Mouse (Mus musculus) naive thymus-derived CD4-positive, alpha-beta T cell, adult 2 months (primary cell): ENCODE data around the gene Tstd2.

Experiments used
- DNase-seq: peaks from one replicate; pipeline ENCODE4 v3.0.0-alpha.2; 2011; ENCODE audit warnings: low read depth

Tstd2 gene

DNA sequence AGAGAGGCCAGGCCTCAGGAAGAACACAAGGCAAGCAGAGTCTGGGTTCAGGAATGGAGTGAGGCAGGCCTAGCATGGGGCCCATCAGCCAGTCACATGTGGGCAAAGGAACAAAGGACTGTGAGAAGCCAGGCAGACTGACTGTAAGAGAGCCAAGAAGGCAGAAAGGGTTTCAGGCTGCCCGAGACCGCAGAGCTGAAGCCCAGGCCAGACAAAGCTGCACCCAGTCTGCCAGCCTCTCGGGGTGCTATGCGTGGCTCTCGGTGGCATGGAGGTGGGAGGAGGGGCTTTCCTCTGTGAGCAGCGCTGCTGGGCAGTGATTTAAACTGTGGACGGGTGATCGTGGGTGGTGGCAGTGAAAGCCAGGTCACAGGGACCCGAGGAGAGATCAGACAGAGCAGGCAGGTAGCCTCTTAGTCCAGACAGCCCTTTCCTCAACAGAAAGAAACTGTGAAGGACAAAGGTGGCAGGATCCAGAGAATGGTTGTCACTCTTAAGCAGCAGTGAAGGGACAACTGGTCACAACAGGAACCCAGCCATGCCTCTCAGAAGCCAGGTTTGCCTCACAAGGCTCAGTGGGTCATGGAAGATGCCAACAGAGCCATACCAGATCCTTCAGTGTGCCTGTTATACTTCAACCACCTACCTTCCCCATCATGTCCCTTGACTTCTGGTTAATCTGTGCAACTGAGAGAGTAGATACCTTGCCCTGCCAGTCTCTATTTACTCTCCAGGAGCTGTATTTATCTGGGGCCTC lies 53.9 kb downstream of the Tstd2 start:
- DNase-seq = no peak

DNA sequence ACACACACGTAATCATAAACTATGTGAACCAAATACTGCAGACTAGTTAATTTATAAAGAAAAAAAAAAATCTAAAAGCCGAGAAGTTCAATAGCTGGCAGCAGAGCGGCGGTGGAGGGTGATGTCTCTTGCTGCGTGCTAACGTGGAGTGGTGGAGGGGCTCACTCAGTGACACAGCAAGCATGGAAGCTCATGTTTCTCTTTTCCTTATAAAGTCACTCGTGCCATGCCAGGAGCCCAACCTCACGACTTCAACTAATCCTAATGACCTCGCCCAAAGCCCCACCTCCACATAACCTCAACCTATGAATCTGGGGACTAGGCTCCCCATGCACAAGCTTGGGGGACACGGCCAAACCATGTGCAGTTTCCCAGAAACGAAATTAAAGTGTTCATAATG lies 55.9 kb downstream of the Tstd2 start:
- DNase-seq = no peak

DNA sequence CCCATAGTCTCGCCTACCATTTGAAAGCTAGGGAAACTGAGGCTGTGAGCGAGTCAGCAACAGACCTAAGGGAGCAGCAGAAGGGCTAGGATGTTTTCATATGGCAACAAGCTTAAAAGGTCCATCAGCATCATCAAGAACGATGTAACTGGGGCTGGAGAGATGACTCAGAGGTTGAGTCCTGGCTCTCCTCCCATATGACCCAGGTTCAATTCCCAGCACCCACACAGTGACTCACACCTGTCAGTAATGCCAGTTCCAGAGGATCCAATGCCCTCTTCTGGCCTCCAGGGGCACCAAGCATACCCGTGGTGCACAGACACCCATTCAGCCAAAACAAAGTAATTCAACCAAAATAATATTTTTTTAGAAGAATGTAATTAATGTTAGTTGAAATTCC lies 58.2 kb downstream of the Tstd2 start:
- DNase-seq = no peak

DNA sequence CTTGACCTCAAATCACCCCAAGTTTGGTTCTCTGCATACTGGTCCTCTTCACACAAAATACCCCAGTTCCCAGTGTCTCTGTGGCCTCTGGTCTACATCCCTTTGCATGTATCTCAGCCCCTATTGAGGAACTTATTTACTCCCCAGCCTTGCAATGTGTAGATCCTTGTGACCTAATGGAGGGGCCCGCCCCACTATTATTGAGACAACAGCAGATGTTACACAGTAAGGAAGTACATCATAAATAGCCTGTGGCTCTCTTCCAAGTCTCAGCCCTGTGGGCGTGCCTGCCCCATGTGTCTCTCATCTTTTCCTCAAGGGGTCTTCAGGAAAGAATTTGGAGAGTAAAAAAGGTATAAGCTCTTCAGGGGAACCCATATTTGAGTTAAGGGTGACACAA lies 61.6 kb downstream of the Tstd2 start:
- DNase-seq = no peak

DNA sequence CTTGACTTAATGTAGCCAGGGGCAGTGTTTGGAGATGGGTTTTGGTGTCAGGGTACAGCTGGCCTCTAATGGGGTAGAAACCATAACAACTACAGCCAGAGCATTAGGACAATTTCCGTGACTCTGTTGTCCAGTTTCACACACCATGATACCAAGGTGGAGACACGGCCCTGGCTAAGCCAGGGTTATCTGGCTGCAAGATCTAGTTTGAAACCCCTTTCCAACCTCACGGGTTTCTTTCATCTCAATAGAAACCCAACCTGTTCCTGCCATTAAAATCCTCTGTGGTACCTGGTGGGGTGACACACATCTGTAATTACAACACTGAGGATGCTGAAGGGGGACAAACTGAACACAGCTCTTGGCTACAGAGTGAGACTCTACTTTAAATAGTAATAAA lies 62.8 kb downstream of the Tstd2 start:
- DNase-seq = no peak

DNA sequence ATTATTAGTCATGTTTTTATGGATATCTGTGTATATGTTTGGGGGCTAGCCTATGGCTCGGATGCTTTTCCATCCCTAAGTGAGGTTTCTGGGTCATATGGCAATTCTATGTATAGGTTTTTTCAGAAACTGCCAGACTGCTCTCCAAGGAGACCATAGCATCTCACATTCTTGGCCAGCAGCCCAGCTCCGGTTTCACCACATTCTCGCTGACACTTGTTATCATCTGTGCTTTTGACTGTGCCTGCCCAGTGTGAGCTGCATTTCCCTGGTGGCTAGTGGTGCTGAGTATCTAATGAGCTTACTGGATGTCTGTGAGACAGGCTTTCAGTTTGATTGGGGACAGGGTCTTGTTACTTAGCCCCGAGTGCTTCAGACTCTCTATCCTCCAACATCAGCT lies 64.8 kb downstream of the Tstd2 start:
- DNase-seq = no peak

DNA sequence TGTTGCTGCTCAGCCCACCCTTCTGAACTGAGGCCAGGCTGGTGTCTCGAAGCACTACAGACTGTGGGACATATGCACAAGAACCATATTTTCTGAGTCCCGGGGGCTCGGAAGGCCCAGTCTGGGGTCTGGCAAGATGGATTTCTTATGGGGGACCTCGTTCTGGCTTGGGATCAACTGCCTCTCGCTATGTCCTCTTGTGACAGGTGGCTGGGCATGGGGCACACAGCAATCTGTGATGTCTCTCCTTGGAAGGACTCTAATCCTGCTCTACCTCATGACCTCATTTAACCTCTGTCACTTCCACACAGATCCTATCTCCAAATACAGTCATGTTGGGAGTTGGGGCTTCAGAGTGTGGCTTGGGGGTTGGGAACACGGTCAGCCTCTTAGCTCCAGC lies 65.9 kb downstream of the Tstd2 start:
- no peak for DNase-seq

DNA sequence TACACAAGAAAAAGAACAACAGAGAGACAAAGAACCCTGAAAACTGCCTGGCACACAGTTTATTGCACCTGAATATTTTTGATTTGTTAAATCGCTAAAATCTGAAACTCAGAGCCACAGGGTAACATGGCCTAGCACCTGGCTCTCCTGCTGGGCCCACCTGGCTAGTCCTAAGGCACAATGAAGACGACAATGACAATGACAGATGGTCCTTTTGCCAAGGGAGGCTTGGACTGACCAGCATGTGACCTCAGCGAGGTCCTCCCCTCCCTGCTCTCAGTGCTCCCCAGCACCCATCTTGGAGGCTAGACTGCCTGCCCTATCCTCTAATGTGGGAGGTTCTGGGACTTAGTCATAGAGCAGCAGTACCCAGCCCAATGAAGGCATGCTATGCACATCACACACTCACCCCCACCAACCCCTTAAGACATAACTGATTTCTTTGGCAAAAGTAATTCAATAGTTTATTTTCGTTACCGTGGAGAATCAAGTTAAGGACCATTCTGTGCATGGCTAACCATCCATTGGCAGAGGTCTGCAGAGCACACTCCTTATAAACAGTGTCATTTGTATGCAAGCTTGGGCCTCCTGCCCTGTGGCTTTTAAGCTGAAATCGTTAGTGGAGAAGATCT lies 68.5 kb downstream of the Tstd2 start:
- DNase-seq = no peak

DNA sequence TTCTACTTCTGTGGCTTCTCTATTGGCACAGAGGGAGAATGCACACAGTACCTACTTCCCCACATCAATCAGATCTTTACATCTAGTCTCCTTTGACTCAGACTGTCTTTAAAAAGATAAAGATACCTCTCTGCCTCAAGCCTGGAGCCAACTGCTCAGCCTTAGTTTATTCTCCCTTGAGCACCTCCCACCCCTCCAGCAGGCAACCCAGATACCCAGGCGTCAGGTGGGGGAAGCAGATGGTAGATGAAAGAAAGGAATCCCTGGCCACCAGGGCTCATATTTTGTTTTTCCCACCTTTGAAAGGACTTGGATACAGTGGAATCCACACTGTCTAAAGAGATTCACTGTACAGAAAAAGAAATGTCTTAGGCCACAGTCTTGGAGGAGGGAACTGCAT lies 69.9 kb downstream of the Tstd2 start:
- DNase-seq = no peak

DNA sequence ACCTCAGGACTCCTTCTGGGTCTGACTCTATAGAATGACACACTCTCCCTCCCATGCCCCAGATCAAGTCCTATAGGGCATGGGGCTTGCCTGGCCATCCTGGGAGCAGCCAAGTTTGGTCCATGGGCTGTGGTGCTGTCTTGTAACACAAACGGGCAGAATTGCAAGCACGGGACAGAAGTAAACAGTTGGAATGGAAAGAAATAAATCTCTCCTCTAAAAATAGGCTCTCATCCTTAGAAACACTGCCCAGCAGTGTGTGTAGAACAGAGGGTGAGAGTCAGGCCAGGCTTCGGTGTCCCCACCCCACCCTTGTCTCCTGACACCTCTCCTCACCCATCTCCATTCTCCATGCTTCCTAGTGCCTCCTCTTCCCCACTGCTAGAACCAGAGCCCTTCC lies 70.4 kb downstream of the Tstd2 start:
- DNase-seq = no peak

DNA sequence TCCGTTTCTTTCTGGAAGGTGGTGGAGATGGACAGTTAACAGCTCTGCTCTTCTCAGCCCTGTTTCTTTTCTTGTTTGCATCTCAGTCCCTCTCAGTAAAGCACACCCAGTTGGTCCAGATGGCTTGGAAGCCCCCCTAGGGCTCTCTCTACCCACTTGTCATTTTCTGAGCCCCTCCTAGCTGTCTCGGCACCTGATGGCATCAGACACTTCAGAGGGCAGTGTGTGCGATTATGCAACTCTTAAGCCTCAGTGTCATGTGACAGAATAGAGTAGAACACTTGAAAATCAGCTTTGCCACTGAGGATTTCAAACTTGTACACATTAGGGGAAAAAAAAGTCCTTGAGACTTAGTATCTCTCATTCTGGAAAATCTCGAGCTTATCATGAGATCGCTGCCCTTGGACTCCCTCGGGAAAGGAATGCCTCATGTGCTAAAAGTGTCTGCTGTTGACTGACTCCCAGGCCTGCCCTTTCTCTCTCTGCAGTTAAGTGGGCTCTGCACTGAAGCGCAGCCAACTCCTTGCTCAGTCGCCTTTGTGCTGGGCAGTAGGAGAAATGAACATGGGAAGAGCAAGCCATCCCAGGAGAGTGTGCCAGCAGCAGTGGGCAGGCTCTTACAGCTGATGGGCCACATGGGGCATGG lies 72.7 kb downstream of the Tstd2 start:
- DNase-seq = no peak

DNA sequence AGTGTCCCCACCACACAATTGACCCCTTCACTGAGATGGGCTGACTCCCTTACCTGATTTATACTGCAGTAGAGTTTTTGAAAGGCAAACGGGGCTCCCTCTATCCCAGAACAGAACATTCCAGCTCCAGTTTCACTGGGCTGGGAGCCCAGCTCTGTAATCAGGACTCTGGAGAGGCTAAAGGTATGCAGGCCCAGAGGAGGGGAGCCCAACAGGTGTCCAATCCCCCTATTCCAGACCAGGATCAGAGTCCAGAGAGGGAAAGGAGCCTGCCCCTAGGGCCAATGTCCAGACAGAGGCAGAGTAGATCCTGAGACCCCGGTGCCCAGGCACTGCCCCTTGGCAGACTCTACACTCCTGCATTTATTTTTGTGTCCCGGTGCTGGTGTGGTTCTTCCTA lies 73.5 kb downstream of the Tstd2 start:
- DNase-seq = no peak
